Mouse (Mus musculus) kidney, postnatal 36 days (tissue): ENCODE data around the gene Dntt.

ENCODE experiments used
- DNase-seq, 2 experiments: peaks; one replicate each; pipeline ENCODE4 v3.0.0; 2021 to 2022; ENCODE audit warnings: mixed read lengths in 2 of 2

Gene Dntt

DNA sequence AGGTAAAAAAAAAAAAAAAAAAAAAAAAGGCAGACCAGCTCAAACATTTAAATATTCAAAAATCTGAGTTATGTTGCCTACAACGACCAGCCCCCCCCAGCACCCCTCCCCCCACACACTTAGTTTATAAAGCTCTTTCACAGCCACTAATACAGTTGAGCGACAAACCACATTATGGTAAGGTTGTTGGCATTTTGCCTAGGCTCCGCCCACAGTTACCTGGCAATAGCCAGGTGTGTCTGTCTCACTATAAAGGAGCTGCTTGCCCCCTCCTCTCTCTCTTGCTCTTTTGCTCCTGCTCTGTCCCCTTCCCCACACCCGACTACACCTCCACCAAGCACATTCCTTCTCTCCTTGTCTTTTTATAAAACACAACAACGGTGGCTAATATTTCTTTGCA, 17.4 kb upstream of the Dntt start:
- DNase-seq: peak in 1 of 2 experiments; percentile 48

DNA sequence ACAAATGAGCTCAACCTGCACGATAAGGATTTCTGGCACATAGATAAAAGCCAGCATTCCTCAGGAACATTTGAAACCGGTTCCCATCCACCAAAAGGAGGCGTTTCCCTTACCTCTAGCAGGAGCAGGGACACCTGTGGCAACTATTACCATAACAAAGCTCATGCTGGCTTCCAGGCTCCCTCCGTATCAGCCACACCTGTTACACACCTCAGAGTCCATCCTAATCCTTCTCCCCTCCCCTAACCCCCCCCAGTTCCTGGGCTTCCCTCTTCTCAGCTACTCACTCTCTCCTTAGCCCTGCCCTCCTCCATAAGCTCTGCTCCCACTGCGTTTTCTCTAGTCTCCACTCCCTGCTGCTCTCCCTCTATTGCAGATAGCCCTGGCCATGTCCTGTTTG, 15.5 kb upstream of the Dntt start:
- DNase-seq: no peak

DNA sequence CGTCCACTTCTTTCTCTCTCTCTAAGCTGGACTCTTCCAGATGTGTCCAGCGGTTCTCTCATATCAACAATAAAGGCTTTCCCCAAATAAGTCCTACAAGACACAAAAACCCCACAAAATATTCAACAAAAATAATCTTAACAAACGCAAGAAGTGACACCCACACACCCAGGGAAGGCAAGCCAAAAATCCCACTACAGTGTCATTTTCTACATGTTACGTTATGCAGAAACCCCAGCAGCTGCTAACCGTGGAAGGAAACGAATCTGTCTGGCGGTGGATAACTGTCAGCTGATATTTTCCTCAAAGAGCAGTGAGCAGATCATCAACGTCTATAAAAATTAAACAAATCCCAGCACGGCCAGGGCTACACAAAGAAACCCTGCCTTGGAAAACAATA, 15.1 kb upstream of the Dntt start:
- no peak for DNase-seq

DNA sequence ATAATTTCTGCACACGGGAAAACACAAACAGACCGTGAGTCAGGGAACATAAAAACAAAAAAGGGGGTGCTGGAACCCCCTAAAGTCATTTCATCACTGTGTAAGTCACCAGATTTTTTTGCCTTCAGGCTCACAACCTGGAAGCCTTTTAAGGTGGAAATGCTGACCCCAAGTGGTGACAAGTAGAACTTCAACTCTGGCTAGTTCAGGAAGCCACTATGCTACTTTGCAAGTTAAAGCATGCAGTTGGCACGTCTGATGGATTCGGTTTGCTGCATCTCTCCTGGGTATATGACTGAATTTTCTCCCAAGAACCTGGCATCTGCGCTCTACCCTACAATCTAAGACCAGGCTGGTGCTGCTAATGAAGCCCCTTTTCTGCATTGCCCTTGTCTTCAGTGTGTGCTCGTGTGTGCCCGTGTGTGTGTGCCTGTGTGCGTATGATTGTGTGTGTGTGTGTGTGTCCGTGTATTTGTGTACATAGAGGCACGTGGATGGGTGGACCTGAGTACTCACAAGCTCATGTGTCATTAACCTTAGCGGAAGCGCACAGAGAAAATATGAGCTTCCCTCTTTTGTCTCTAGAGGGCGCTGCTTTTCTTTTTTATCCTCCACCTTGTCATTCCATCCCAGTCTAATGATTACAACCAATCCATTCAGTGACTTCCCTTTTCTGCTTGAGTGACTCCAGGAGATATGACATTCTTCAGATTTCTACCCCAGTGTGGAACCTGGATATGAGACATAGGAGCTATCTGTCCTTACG, 12.9 kb upstream of the Dntt start:
- DNase-seq: peak; percentile 50 to 74

DNA sequence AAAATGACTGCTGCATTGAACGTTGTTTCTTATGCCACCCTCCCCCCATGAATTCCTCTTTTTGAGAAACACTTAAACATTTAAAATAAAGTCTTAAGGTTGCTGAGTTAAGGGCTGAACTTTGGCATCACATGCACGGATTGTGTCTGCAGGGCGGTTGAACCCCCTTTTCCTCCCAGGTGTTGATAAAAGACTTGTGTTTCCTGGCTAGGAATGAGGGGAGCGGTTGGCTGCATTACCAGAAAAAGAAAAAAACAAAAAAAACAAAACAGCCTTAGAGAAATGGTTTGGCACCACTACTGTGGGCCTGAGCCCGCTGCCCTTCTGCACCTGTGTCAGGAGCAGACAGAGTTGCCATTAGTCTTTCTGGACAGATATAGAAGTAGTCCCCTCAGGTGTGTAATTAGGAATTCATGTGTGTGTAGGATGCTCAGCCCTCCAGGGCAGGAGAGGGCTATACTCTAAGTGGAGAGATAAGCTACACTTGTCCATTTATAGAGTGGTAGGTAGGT, 9.9 kb upstream of the Dntt start:
- no peak for DNase-seq

DNA sequence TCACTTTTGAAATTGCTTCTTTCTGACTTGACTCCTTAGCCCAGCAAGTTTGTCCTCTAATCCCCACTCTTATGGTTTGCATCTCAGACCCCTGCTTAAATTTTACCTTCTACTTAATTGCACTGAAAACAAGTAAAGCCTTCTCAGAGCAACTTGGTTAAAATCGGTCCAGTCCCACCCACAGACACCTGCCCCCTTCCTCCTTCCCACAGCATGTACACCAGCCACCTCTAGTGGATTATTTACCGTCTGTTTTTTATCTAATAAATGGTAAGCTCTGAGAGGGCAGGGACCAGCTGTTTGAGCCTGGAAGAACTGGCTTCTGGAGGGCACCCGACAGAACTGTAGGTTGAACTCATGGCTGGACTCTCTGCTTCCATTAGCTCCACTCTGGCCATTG, 8.5 kb upstream of the Dntt start:
- no peak for DNase-seq

DNA sequence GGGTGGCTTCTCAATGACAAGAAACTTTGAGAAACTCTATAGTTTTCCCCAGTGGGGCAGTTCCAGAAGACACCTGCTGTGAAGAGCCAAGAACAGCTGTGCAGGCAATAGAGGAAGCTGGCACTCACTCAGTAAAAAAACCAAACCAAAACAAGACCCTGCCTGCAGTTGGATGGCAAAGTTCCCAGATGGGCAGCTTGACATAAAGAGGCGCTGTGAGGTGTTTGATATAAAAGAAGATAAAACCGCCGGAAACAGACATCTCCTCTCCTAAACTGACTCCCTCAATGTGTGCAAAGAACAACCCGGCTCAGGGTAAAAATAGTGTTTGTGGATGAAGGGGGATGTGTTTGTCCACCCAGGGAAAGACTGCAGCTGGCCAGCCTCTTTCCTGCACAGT, 6.8 kb upstream of the Dntt start:
- DNase-seq: no peak

DNA sequence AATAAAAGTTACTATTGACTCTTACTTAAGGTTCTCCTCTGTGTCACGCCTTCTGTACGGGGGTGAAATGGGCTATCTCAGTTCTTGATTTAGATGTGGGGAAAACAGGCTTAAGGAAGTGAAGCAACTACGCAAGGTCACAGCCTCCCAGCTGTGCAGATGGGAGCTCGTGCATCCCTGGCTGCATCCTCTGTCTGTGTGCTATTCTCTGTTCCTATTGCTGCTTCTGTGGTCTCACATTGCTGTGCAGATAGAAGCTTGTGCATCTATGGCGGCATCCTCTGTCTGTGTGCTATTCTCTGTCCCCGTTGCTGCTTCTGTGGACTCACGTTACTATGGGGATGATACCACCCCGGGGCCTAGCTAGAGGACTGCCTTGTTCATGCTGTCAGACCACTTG, 2.5 kb upstream of the Dntt start:
- DNase-seq: no peak

DNA sequence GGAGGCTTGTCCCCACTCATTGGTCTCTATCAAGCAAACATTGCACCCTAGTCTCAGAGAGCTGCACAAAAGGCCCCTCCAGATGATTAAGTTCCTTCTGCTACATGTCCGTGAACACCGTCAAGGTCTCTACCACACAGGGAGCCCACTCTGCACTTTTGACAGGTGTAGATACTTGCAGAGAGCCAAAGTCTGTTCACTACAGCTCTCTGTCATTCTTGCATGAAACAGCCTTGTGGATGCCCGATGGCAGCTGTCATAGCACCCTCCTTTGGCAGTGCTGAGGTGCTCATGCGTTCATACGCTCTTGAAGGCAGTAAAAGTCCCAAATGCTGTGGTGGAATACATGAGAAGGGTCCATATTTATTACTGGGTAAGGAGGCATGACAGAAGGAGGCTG, 2.1 kb upstream of the Dntt start:
- DNase-seq: no peak

DNA sequence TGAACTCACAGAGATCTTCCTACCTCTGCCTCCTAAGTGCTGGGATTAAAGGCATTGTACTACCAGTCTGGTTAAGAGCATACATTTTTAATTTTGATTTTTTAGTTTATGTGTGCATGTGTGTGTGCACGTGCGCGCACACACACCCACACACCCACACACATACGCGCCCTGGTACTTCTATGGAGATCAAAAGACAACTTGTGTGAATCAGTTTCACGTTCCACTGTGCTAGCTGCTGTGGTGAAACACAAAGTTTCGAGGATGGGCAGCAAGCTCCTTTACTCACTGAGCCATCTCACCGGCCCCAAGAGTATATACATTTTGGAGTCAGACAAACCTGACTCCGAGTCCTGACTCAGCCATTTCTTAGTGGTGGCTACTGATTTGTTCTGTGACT, 1.5 kb upstream of the Dntt start:
- DNase-seq: no peak

DNA sequence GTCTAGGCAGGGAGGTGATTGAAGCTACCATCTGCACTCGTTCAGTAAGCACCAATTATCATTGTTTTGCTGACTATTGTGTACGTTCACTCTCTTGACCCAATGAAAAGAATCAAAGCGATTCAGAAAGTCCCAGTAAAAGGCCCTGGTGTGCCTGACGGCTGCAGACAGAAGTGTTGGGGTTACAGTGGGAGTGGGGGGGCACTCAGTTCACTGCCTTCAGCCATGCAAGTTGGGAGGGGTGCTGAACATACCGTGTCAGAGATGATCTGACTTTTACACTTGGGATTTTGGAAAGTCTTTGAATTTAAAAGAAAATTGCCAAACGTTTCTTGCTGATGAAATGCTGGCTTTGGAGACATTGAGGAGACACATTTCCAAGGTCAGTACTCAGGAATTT, 1.1 kb downstream of the Dntt start:
- DNase-seq: no peak

DNA sequence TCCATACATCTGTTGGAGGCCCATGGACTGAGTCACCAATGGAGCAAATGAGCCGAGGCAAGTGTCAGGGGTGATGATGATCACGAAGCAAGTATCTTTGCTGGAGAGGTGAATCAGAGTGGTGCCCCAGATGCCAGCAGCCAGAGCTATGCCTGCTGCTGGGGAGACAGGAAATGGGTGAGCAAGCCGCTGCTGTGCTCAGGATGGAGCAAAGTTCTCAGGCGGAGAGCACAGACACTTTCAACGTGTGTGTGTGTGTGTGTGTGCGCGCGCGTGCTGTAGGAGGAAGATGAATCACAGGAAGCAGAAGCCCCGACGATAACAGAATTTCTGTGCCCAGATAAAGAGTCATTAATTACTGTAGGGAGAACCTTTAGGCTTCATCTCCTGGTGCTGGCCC, 1.9 kb downstream of the Dntt start:
- DNase-seq: peak in 1 of 2 experiments; percentile 21

DNA sequence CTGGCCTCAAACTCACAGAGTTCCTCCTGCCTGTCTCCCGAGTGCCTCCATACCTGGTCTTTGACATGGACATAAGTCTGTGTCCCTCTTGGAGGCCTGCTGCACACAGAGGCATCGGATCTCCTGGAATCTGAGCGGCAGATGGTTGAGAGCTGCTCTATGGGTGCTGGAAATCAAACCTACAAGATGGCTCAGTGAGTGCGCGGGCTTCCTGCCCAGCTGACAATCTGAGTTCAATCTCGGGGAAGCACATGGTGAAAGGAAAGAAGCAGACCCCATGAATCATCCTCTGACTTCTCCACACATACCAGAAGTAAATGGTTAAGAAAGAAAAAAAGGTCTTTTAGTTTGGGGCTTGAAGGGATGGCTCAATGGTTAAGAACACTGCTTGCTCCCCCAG, 2.8 kb downstream of the Dntt start:
- DNase-seq: no peak

DNA sequence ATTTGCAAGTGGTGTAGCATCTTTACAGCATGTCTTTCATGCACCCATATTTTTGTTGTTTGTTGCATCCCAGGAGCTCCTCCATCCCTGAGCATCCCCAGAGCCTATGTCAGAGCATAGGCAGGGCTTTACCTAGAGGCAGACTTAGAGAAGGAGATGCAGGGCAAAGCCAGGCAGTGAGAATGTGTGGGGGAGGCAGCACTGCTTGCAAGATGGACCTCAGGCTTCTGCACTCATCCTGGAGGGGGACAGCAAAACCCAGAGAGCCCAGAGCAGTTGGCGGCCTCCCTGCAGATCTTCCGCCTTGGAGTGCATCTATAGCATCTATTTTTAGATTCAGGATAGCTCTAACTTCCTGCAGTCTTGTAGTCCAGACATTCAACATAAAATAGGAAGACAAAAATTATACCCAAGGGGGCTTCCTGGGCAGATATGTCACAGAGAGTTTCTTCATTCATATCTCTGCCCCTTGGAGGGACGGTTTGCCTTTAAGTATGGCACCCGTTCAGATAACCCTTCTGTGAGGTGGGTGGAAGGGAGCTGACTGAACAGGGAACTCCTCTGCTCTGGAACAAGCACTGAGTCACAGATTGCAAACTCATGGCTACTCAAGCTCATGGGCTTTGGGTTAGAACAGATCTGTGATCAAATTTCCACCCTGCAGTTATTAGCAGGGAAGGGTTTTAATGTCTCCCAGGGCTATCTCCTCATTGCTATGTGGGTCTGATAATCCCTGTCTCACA, 6.9 kb downstream of the Dntt start:
- DNase-seq: no peak

DNA sequence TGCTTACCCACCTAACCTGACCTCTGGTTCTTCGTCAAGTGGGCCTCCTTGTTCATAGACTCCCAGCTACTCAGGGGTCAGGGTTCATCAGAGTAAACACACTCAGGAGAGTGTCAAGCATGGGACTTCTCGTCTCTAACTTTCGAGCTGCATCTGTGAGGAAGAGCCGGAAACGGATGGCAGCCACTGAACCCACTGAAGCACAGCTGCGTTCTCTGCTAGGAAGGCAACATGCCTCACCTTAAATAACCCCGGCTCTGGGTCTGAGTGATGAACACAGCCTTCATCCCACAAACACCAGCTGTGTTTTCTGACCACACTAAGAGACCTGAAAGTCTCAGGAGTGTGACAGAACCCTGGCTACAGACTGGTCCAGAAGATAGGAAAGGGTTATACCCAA, 10.0 kb downstream of the Dntt start:
- DNase-seq: no peak

DNA sequence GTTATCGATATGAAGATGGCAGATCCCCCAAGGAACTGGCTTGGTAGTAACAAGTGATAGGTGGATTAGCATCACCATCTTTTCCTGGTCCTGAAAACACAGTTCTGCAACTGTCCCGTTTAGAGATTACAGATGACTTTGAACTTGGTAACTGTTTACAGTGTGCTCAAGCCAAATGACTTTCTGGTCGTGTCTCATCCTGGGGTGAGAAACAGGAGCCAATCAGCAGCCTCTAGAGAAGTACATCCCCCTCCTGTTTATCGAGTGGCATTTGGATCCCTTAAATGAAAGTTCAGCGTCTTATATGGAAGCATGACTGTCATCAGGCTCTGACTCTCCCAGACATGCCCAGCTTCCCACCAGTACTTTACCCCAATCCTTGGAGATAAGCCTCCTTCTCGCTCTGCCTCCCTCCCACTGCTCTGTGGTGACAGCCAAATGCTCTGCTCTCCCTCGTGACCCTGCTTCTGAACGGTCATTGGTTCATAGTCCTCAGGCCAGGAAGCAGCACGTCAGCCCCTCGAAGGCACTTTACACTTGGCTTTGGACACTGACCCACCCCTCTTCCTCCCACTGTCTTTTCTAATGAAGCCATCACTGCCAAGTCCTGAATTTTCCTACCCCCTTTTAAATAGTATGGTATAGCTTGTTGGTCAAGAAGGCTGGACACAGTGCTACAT, 16.2 kb downstream of the Dntt start:
- DNase-seq: no peak

DNA sequence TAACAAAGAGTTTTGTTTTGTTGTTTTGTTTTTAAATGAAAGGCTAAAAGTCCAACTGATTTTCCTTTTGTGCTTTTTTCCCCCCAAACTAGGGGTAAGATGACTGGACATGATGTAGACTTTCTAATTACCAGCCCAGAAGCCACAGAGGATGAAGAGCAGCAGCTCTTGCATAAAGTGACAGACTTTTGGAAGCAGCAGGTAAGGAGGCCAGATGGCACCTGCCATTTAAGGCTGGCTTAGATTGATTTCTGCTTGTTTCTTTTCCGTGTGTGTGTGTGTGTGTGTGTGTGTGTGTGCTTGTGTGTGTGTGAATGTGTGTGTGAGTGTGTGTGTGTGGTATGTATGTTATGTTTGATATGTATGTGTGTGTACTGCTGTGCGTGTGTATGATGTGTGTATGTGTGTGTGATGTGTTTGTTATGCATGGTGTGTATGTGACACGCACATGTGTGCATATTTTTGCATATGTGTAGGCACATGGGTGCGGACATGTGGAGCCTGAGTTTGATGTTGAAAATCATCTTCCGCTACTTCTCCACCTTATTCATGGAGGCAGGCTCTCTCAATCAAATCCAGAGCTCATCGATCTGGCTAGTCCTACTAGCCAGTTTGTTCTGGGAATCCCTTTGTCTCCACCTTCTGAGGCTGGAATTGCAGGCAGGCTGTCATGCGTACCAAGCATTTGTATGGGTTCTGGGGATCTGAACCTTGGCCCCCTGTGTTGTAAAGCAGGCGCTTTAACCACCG, 18.5 kb downstream of the Dntt start:
- no peak for DNase-seq

DNA sequence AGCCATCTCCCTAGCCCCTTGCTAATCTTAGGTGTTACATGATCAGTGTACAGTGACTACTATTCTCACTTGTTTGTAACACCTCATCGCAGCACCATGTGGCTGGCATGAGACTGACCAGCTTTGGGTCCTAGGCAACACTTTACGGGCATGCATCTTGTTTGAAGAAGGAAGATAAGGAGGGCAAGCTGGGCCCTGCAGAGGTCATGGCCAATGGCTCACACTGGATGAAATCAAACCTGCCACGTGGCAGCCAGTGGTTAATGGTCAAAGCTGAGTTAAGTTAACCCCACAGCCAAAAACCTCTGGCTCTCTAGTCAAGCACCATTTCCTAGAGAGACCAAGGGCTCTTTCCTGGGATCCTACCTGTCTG, 19.1 kb downstream of the Dntt start:
- DNase-seq: no peak

DNA sequence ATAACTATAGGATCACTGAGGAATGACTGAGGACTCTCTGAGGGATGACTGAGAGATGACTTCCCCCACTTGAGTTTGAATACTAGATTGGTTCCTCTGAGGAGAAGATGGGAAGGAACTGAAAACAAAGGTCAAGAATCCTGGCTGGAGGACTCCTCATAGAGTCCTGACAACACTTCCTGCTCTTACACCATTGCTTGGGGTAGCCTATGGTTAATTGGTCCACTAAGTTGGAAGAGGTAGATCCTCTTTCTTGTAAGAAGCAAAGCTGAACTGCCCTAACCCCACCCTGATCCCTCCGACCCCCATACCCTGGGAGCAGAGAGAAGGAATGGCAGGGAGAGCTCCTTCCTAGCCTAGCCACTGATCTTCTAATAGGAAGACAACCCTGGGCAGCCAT, 22.6 kb downstream of the Dntt start:
- DNase-seq: no peak

DNA sequence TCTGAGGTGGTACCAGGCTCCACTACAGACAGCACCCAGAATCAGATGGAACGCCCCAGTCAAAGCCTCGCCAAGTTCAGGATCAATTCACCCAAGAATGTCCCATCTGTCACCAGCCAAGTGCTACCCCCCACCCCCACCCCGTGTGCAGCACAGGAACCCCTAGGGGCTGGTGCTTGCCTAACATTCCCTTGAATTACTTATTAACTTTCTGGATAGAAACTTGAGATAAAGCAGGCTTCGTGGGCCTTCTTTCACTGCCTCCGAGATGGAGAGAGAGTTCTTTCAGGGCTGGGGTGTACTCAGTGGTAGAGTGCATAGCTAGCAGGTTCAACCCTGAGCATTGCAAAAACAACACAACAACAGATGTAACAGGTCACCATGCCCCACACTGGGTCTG, 23.2 kb downstream of the Dntt start:
- no peak for DNase-seq

DNA sequence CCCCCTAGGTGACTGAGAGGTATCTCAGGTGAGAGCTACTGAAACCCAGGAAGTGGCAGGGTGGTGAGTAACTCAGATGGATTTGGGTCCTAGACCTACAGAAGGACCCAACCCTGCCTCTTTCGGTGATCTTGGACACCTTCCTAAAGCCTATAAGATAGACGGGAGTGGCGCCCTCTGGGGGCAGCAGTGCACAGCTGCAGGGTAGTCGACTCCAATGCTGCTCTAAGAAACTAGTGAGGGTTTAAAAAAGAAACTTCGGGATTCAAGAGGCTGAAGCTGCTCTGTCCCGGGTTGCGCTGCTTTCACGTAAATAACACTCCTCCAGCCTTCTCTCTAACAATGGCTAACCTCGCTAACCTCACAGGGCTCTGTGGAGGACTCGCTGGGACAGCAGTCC, 24.5 kb downstream of the Dntt start:
- peak; percentile 5 to 49 for DNase-seq

DNA sequence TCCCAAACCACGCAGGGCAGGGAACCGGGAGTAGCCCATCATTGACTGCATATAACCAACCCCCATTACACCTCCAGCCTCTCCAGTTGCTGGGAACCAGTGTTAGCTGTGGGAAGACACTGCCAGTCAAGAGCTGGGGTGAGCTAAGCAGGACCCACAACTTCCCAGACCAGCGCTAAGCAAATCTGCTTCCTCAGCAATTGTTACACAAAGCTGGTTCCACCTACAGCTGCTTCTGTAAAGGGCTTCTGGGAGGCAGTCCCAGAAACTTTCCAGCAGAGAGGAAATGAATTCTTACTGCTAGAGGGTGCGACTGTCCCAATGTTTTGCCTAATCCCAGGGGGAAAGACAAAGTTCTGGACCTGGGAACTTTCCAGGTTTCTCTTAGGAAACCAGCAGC, 25.6 kb downstream of the Dntt start:
- no peak for DNase-seq

DNA sequence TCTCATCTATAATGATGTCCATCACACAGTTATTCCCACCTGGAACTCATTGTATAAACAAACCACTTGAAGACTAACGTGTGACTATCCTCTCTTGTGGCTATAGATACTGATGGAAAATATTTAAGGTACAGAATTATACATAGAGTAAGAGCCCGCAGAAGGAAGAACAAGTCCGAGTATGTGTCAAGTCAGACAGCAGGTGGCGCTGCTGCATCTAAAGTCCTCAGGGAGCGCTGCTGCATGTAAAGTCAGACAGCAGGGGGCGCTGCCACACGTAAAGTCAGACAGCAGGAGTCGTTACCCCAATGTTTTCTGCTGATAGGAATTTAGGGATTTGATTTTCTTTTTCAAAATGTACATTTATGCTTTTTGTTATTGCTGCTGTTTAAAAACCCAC, 42.4 kb downstream of the Dntt start:
- peak; percentile 82 to 96 for DNase-seq
